Mouse (Mus musculus): ENCODE measurements around the gene Ntrk3. TPM values are rescaled to one million over a fixed set of nuclear protein-coding genes. Genes with fewer than 3 reads are reported as not detected.

Ntrk3 gene
- polyA plus RNA-seq, 1 experiment from 2014 or later: 1.2 TPM

DNA sequence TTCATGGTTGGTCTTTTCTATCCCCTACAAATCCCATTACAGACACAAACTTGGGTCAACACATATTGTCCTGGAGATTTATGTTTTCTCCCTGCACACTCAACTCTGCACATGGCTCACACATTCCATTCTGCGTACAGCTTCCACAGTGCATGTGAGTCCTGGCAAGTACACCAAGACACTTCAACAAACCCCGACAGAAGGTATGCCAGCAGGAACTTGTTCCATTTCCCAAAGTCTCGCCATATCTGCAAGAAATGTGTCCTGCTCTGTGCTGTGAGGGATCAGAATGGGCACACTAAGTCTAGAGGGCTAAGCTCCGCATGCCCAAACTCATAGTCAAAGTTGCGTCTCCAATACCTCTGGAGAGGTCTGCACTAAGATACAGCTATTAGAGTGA, 358.0 kb downstream of the Ntrk3 start:
- no peak for TF ChIP-seq CTCF (IDR thresholded peaks at IDR 0.05; ENCODE audit: low read depth)
- no peaks in the 10 kb centered on the region for H3K9me3 ChIP-seq (ENCODE audit: control insufficient read depth)
- no peak overlapping the region for H3K9ac ChIP-seq (ENCODE audit: low read depth, low read length)
- no peak for ATAC-seq
- no peak overlapping the region for H3K4me3 ChIP-seq (ENCODE audit: low read depth, low read length)
- WGBS: 87% methylated on average over 5 of the region's 5 CpGs
- no peaks in the 10 kb centered on the region for H3K4me1 ChIP-seq (replicated peaks; ENCODE audit: control insufficient read depth, insufficient read depth, low read length)
- H3K27ac ChIP-seq (ENCODE audit: low read depth, low read length): no peak overlapping the region
- no peaks in the 10 kb centered on the region for H3K27me3 ChIP-seq (replicated peaks; ENCODE audit: control insufficient read depth, insufficient read depth, low read length)
- no peaks in the 10 kb centered on the region for H3K36me3 ChIP-seq (ENCODE audit: control insufficient read depth, insufficient read depth)
- H3K4me2 ChIP-seq (replicated peaks; ENCODE audit: low read depth): no peak overlapping the region

DNA sequence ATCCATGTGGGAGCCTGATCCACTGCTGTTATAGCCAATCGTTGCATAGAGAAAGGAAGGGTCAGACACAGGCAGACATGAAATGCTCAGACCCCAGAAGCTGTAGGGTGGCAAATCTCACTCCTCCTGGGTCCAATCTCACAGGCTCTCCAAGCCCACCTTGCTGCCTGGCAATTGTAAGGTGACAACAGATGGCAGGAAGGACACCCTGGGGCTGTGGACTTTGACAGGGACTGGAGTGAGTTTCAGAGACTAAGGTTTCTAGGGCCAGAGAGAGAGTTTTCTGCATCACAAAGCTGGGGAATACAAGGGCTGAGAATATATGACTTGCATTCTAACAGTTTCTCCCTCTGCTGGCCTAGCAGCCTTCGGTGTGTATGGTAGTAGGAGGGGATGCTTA, 359.5 kb downstream of the Ntrk3 start:
- WGBS: 85% methylated on average over 2 of the region's 2 CpGs
- H3K9ac ChIP-seq (ENCODE audit: low read depth, low read length): no peak overlapping the region

DNA sequence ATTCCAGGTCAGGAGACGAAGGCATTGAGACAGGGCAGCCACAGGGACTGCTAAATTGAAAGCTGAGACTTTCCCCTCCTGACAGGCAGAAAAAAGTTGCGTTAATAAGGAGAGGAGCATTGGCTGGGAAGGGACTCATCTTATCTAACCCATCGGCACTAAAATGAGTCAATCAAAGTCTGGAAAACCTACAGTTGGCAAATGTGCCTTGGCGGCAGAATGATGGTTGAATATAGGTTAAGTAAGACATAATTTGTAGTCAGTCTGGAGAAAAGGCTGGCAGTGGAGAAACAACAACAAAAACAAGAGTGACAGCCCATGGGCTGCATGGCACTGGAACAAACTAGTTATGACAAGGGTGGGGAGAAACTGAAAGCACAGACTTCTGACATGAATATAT, 360.9 kb downstream of the Ntrk3 start:
- H3K9me3 ChIP-seq (ENCODE audit: control insufficient read depth): no peaks in the 10 kb centered on the region
- H3K9ac ChIP-seq (ENCODE audit: low read depth, low read length): no peak overlapping the region
- no peaks in the 10 kb centered on the region for H3K4me1 ChIP-seq (replicated peaks; ENCODE audit: control insufficient read depth, insufficient read depth, low read length)
- no peak for ATAC-seq
- 61% methylated on average over 4 of the region's 4 CpGs for WGBS
- H3K4me2 ChIP-seq (replicated peaks; ENCODE audit: low read depth): no peak overlapping the region
- TF ChIP-seq CTCF (IDR thresholded peaks at IDR 0.05; ENCODE audit: low read depth): no peak
- H3K36me3 ChIP-seq (ENCODE audit: control insufficient read depth, insufficient read depth): no peaks in the 10 kb centered on the region
- H3K27ac ChIP-seq (ENCODE audit: low read depth, low read length): no peak overlapping the region
- no peaks in the 10 kb centered on the region for H3K27me3 ChIP-seq (replicated peaks; ENCODE audit: control insufficient read depth, insufficient read depth, low read length)
- H3K4me3 ChIP-seq (ENCODE audit: low read depth, low read length): no peak overlapping the region

More for the DNA sequence above, 359.5 kb downstream of the Ntrk3 start:
- Histone ChIP-seq H3K27ac (ENCODE audit: low read depth, low read length) (no peak overlapping the region), H3K27me3 (replicated peaks; ENCODE audit: control insufficient read depth, insufficient read depth, low read length) (no peaks in the 10 kb centered on the region), H3K9me3 (ENCODE audit: control insufficient read depth) (no peaks in the 10 kb centered on the region), H3K4me1 (replicated peaks; ENCODE audit: control insufficient read depth, insufficient read depth, low read length) (no peaks in the 10 kb centered on the region), H3K4me3 (ENCODE audit: low read depth, low read length) (no peak overlapping the region), H3K4me2 (replicated peaks; ENCODE audit: low read depth) (no peak overlapping the region), H3K36me3 (ENCODE audit: control insufficient read depth, insufficient read depth) (no peaks in the 10 kb centered on the region)
- no peak for ATAC-seq
- TF ChIP-seq CTCF (IDR thresholded peaks at IDR 0.05; ENCODE audit: low read depth): no peak

DNA sequence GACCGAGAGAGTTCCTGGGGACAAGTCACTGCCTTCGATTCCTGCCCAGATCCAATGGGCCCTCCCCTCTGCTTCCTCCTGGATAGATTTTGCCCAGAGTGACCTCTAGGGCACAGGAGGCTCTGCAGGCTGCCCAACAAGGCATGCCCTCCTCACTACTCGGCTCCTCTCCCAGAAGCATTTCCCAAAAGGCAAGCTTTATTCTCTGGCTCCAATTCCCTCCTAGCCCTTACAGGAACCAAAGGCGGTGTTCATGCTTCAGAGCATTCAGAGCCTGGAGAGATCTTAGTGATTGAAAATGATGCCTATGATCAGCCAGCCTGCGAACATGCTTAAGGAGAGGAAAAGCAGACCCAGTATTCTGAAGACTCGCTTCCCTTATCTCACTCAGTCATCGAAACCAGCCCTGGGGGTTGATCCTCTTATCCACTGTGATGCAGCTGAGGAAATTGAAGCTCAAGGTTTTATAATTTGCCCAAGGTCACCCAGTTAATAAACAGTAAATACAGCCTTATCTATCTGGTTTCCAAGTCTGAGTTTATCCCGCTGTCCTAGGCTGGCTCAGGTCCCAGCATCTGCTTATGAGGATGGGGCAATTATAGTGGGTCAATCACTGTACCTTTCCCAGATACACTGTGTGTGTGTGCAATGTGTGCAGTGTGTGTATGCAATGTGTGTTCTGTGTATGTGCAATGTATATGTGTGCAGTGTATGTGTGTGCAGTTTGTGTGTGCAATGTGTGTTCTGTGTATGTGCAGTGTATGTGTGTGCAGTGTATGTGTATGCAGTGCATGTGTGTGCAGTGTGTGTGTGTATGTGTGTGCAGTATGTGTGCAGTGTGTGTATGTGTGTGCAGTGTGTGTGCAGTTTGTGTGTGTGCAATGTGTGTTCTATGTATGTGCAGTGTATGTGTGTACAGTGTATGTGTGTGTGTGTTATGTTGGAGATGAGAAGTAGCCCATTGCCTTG, 376.2 kb downstream of the Ntrk3 start:
- TF ChIP-seq CTCF (IDR thresholded peaks at IDR 0.05; ENCODE audit: low read depth): no peak
- H3K9ac ChIP-seq (ENCODE audit: low read depth, low read length): no peak overlapping the region
- no peak overlapping the region for H3K4me2 ChIP-seq (replicated peaks; ENCODE audit: low read depth)
- H3K27ac ChIP-seq (ENCODE audit: low read depth, low read length): no peak overlapping the region
- ATAC-seq: no peak
- no peaks in the 10 kb centered on the region for H3K27me3 ChIP-seq (replicated peaks; ENCODE audit: control insufficient read depth, insufficient read depth, low read length)
- WGBS: 54% methylated on average over 8 of the region's 8 CpGs
- no peak overlapping the region for H3K4me3 ChIP-seq (ENCODE audit: low read depth, low read length)
- H3K4me1 ChIP-seq (replicated peaks; ENCODE audit: control insufficient read depth, insufficient read depth, low read length): no peaks in the 10 kb centered on the region
- H3K36me3 ChIP-seq (ENCODE audit: control insufficient read depth, insufficient read depth): no peaks in the 10 kb centered on the region
- no peaks in the 10 kb centered on the region; the same call in 1 of the 2 replicates for H3K9me3 ChIP-seq (ENCODE audit: control insufficient read depth)

DNA sequence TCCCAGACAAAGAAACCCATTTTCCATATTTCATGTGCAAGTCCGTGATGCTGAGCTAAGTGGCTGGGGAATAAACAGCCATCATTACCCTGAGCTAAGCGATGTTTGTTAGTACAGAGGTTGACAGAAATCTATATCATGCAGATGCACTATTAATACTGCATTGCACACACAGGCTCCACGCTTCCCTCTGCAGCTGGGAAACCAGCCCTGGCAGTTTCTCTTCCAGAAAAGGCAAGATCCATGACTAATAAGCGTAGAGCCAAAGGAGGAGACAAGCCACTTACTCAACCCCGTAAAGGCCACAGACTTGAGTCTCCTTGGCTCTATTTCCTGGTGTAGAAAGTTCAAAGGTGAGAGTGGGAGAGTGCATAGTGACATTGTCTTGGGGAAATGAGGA, 390.3 kb downstream of the Ntrk3 start:
- Histone ChIP-seq H3K36me3 (ENCODE audit: control insufficient read depth, insufficient read depth) (no peaks in the 10 kb centered on the region), H3K9ac (ENCODE audit: low read depth, low read length) (no peak overlapping the region), H3K9me3 (ENCODE audit: control insufficient read depth) (no peaks in the 10 kb centered on the region), H3K4me1 (replicated peaks; ENCODE audit: control insufficient read depth, insufficient read depth, low read length) (no peaks in the 10 kb centered on the region), H3K4me2 (replicated peaks; ENCODE audit: low read depth) (no peak overlapping the region), H3K27me3 (replicated peaks; ENCODE audit: control insufficient read depth, insufficient read depth, low read length) (no peaks in the 10 kb centered on the region), H3K27ac (ENCODE audit: low read depth, low read length) (no peak overlapping the region), H3K4me3 (ENCODE audit: low read depth, low read length) (no peak overlapping the region)
- ATAC-seq: no peak
- 67% methylated on average over 5 of the region's 5 CpGs for WGBS
- TF ChIP-seq CTCF (IDR thresholded peaks at IDR 0.05; ENCODE audit: low read depth): no peak

DNA sequence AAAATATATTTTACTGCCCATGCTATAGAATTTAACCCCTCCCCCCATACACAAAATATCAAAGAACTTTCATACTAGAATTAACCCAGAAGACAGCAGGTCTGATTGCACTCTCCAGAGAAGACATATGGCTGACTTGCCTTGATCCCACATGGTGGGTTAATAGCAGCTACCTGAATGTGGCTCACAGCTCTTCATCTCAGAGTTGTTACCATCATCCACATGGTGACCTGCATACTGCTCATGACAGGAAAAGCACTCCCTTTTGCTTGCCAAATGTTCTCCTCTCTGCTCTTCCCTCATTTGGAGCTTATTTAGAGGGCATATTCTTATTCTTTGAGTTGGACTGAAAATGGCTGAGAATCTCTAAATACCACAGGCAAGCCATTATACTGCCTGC, 404.4 kb downstream of the Ntrk3 start:
- no peak for TF ChIP-seq CTCF (IDR thresholded peaks at IDR 0.05; ENCODE audit: low read depth)
- Histone ChIP-seq H3K27ac (ENCODE audit: low read depth, low read length) (no peak overlapping the region), H3K9me3 (ENCODE audit: control insufficient read depth) (no peaks in the 10 kb centered on the region), H3K4me3 (ENCODE audit: low read depth, low read length) (no peak overlapping the region), H3K9ac (ENCODE audit: low read depth, low read length) (no peak overlapping the region), H3K4me2 (replicated peaks; ENCODE audit: low read depth) (no peak overlapping the region), H3K36me3 (ENCODE audit: control insufficient read depth, insufficient read depth) (no peaks in the 10 kb centered on the region), H3K4me1 (replicated peaks; ENCODE audit: control insufficient read depth, insufficient read depth, low read length) (no peaks in the 10 kb centered on the region), H3K27me3 (replicated peaks; ENCODE audit: control insufficient read depth, insufficient read depth, low read length) (no peaks in the 10 kb centered on the region)
- no peak for ATAC-seq

All from intestine, postnatal 0 days (tissue).